In the genomic region with DNA sequence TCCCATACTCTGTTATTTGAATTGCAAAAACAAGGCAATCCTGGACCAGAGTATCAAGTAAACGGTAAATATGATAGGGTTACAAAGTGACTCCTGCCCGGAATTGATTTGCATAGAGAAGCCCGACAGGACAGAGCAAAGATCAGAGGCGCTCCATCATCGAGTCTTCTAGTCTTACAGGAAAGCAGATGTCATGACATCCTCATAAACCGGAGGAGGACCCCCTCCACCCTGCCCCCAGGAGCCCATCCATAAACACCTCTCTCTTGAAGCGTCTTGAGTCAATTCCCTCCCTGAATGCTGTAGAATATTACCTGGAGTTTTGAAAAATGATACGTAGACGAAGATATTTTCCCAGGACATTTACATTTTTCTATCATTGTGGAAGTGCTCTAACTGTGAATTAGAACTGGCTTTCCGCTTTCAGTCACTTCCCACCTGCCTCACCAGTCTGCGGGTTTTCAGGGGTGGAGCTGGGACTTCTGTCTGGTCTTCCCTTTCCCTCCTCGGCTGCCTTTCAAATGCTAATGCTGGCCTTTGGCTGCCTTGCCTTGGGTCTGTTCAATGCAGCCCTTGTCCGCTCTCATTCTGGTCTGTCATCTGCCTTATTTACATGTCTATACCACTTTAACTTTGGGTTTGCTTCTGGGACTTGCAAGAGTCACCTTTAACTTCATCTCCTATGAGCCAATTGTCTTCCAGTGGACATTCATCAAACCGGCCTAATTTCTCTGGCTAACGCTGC, we compare ENCODE assay signal across 14 mouse cellular contexts. TPM values are rescaled to one million over a fixed set of nuclear protein-coding genes. Genes with fewer than 3 reads are reported as not detected.
DNase-seq lines count a peak whose midpoint lies in the region; ATAC-seq and TF ChIP-seq lines count a peak whose summit lies in the region.
"Had no signal": no experiment of that assay in that cellular context is flagged by ENCODE, and none has a peak within 500 bp of the region (broad histone marks: within the 10 kb centered on the region; RNA-seq: fewer than 3 reads in every experiment).

No protein-coding gene starts in this region.

- no peak overlapping the region for H3K9ac ChIP-seq in kidney, embryonic 15.5 days
- no peak overlapping the region; the same call in 1 of the 2 replicates for H3K9ac ChIP-seq in forebrain, embryonic 12.5 days
- H3K9ac ChIP-seq in limb, embryonic 15.5 days: no peak overlapping the region

- no peak for DNase-seq in kidney, adult 11 months
- no peak for DNase-seq in testis, postnatal 14 days (ENCODE audit: low spot score)
- no peak for DNase-seq in layer of hippocampus, adult 2 months (ENCODE audit: low spot score in 2 of 2)
- no peak for DNase-seq in liver
- DNase-seq: adrenal gland, postnatal 14 days; cerebellum, postnatal 36 days; thymus, adult 18-20 months had no signal

- H3K27me3 ChIP-seq in kidney, embryonic 15.5 days: peaks cover 19% of the 10 kb centered on the region; the same call in 1 of the 2 replicates
- H3K27me3 ChIP-seq in forebrain, embryonic 12.5 days: peaks cover 19% of the 10 kb centered on the region; the same call in 1 of the 2 replicates
- peaks cover 7% of the 10 kb centered on the region; the same call in 1 of the 2 replicates for H3K27me3 ChIP-seq in limb, embryonic 15.5 days

- H3K36me3 ChIP-seq in kidney, embryonic 15.5 days: no peaks in the 10 kb centered on the region
- no peaks in the 10 kb centered on the region for H3K36me3 ChIP-seq in forebrain, embryonic 12.5 days (replicated peaks)
- no peaks in the 10 kb centered on the region for H3K36me3 ChIP-seq in limb, embryonic 15.5 days

- H3K4me3 ChIP-seq in kidney, embryonic 15.5 days (replicated peaks): 0 out of 2 replicates have a peak overlapping the region, but pooled peaks have one; percentile 6
- no peak overlapping the region for H3K4me3 ChIP-seq in forebrain, embryonic 12.5 days (replicated peaks)
- H3K4me3 ChIP-seq in limb, embryonic 15.5 days: no peak overlapping the region
- no peak overlapping the region for H3K4me3 ChIP-seq in layer of hippocampus, adult 2 months
- H3K4me3 ChIP-seq: megakaryocyte, embryonic 14.5 days had no signal

- WGBS in kidney, embryonic 15.5 days: 7% methylated on average over 15 of the region's 15 CpGs
- WGBS in forebrain, embryonic 12.5 days: 2% methylated on average over 15 of the region's 15 CpGs
- WGBS in limb, embryonic 15.5 days: 9% methylated on average over 15 of the region's 15 CpGs

- no peak overlapping the region for H3K27ac ChIP-seq in kidney, embryonic 15.5 days
- H3K27ac ChIP-seq in forebrain, embryonic 12.5 days: no peak overlapping the region
- no peak overlapping the region for H3K27ac ChIP-seq in limb, embryonic 15.5 days
- H3K27ac ChIP-seq in layer of hippocampus, adult 2 months: no peak overlapping the region

- no peak for ATAC-seq in kidney, embryonic 15.5 days (replicated peaks; ENCODE audit: low FRiP score)
- ATAC-seq in forebrain, embryonic 12.5 days (ENCODE audit: low FRiP score): peak; percentile 28; the same call in 1 of the 2 replicates
- ATAC-seq in limb, embryonic 15.5 days (ENCODE audit: insufficient number of reproducible peaks, low FRiP score, low TSS enrichment, low read depth): no peak
- no peak for ATAC-seq in megakaryocyte-erythroid progenitor cell, adult 5-6 weeks (replicated peaks; ENCODE audit: low FRiP score, low TSS enrichment, poor library complexity, severe bottlenecking)
- ATAC-seq: intestine, embryonic 16.5 days had no signal

- H3K9me3 ChIP-seq in kidney, embryonic 15.5 days (replicated peaks): no peaks in the 10 kb centered on the region
- no peaks in the 10 kb centered on the region for H3K9me3 ChIP-seq in forebrain, embryonic 12.5 days
- no peaks in the 10 kb centered on the region for H3K9me3 ChIP-seq in limb, embryonic 15.5 days
- H3K9me3 ChIP-seq: megakaryocyte, embryonic 14.5 days had no signal

- H3K4me2 ChIP-seq in kidney, embryonic 15.5 days: peak overlapping the region; percentile 41
- peak overlapping the region; percentile 39 for H3K4me2 ChIP-seq in forebrain, embryonic 12.5 days
- 0 out of 2 replicates have a peak overlapping the region, but pooled peaks have one; percentile 4 for H3K4me2 ChIP-seq in limb, embryonic 15.5 days

- H3K4me1 ChIP-seq in kidney, embryonic 15.5 days: peaks cover 14% of the 10 kb centered on the region
- peaks cover 18% of the 10 kb centered on the region for H3K4me1 ChIP-seq in forebrain, embryonic 12.5 days
- no peaks in the 10 kb centered on the region; the same call in 1 of the 2 replicates for H3K4me1 ChIP-seq in limb, embryonic 15.5 days

- TF ChIP-seq CTCF in layer of hippocampus, adult 2 months (conservative IDR thresholded peaks at IDR 0.05): no peak

RNA-seq across cellular contexts. Expression of a gene that starts 41.9 kb away (rescaled TPM):
- polyA plus RNA-seq in kidney, embryonic 15.5 days (2015; fragmentation: Nextera tagmentation; extraction: Ambion mirVana): 0.98 and 1.00 TPM in 2 replicates
- polyA plus RNA-seq in forebrain, embryonic 12.5 days (2016; fragmentation: Nextera tagmentation; extraction: Ambion mirVana): 0.65 and 0.70 TPM in 2 replicates
- 0.22 and 0.27 TPM in 2 replicates for polyA plus RNA-seq in limb, embryonic 15.5 days (2015; fragmentation: Nextera tagmentation; extraction: Ambion mirVana)
- not detected in 2 replicates for total RNA-seq in megakaryocyte-erythroid progenitor cell, adult 5-6 weeks (2014; fragmentation: Nextera tagmentation)
- total RNA-seq in megakaryocyte-erythroid progenitor cell, adult 5-6 weeks (2017): not detected in 2 replicates
- not detected for total RNA-seq in layer of hippocampus, adult 2 months (2021)
- total RNA-seq: CH12.LX had no signal

RNA-seq across cellular contexts. Expression of a gene that starts 46.9 kb away (rescaled TPM):
- polyA plus RNA-seq in kidney, embryonic 15.5 days (2015; fragmentation: Nextera tagmentation; extraction: Ambion mirVana): 18.7 and 20.1 TPM in 2 replicates
- 8.0 and 8.1 TPM in 2 replicates for polyA plus RNA-seq in forebrain, embryonic 12.5 days (2016; fragmentation: Nextera tagmentation; extraction: Ambion mirVana)
- polyA plus RNA-seq in limb, embryonic 15.5 days (2015; fragmentation: Nextera tagmentation; extraction: Ambion mirVana): 14.9 TPM in 2 replicates
- total RNA-seq in megakaryocyte-erythroid progenitor cell, adult 5-6 weeks (2014; fragmentation: Nextera tagmentation): 2.5 and 4.5 TPM in 2 replicates
- total RNA-seq in megakaryocyte-erythroid progenitor cell, adult 5-6 weeks (2017): 8.3 and 9.9 TPM in 2 replicates
- total RNA-seq in layer of hippocampus, adult 2 months (2021): 10 to 100 TPM; 21.3 to 24.0 TPM
